Mouse (Mus musculus): ENCODE data around the gene Prkar1a. TPM values are rescaled to one million over a fixed set of nuclear protein-coding genes. Genes with fewer than 3 reads are reported as not detected.
"Not testable (repeated sequence)": the region's sequence is repeated elsewhere in the genome, so short reads cannot be mapped to it uniquely, and the experiment has no call there.

Gene Prkar1a
- total RNA-seq, 2 experiments from 2014 or later: 428 to 430 TPM

- no peak for DNase-seq (ENCODE audit: low spot score in 2 of 2)
Observed at GRCm38 (mm10) chr11:109641498-109642222, 7.5 kb upstream of the Prkar1a start.

GRCm38 (mm10) chr11:109648510-109648909, 695 bp upstream of the Prkar1a start:
- DNase-seq (ENCODE audit: low spot score in 2 of 2): no peak

GRCm38 (mm10) chr11:109649975-109650701, 933 bp downstream of the Prkar1a start:
- DNase-seq (ENCODE audit: low spot score in 2 of 2): peak; percentile 48 to 58

- DNase-seq (ENCODE audit: low spot score in 2 of 2): peak; percentile 72 to 84
Observed at GRCm38 (mm10) chr11:109650788-109651565, 1.8 kb downstream of the Prkar1a start.

GRCm38 (mm10) chr11:109651566-109652024, 2.4 kb downstream of the Prkar1a start:
- no peak for DNase-seq (ENCODE audit: low spot score in 2 of 2)

GRCm38 (mm10) chr11:109652505-109652904, 3.3 kb downstream of the Prkar1a start:
- DNase-seq (ENCODE audit: low spot score in 2 of 2): no peak

GRCm38 (mm10) chr11:109653201-109653600, 4.0 kb downstream of the Prkar1a start:
- DNase-seq (ENCODE audit: low spot score in 2 of 2): no peak

- DNase-seq (ENCODE audit: low spot score in 2 of 2): no peak
Observed at GRCm38 (mm10) chr11:109654581-109654980, 5.4 kb downstream of the Prkar1a start.

GRCm38 (mm10) chr11:109656232-109656631, 7.0 kb downstream of the Prkar1a start:
- no peak for DNase-seq (ENCODE audit: low spot score in 2 of 2)

GRCm38 (mm10) chr11:109660526-109660925, 11.3 kb downstream of the Prkar1a start:
- not testable (repeated sequence) for DNase-seq (ENCODE audit: low spot score in 2 of 2)

- no peak for DNase-seq (ENCODE audit: low spot score in 2 of 2)
Observed at GRCm38 (mm10) chr11:109664293-109664692, 15.1 kb downstream of the Prkar1a start.

GRCm38 (mm10) chr11:109665424-109665823, 16.2 kb downstream of the Prkar1a start:
- no peak for DNase-seq (ENCODE audit: low spot score in 2 of 2)

GRCm38 (mm10) chr11:109666411-109666810, 17.2 kb downstream of the Prkar1a start:
- DNase-seq (ENCODE audit: low spot score in 2 of 2): no peak

- DNase-seq (ENCODE audit: low spot score in 2 of 2): no peak
Observed at GRCm38 (mm10) chr11:109667371-109667770, 18.2 kb downstream of the Prkar1a start.

GRCm38 (mm10) chr11:109668115-109668725, 19.0 kb downstream of the Prkar1a start:
- DNase-seq (ENCODE audit: low spot score in 2 of 2): no peak

- DNase-seq (ENCODE audit: low spot score in 2 of 2): no peak
Observed at GRCm38 (mm10) chr11:109669149-109669708, 20.0 kb downstream of the Prkar1a start.

GRCm38 (mm10) chr11:109670026-109670916, 21.1 kb downstream of the Prkar1a start:
- no peak for DNase-seq (ENCODE audit: low spot score in 2 of 2)

- no peak for DNase-seq (ENCODE audit: low spot score in 2 of 2)
Observed at GRCm38 (mm10) chr11:109671136-109672020, 22.2 kb downstream of the Prkar1a start.

- no peak for DNase-seq (ENCODE audit: low spot score in 2 of 2)
Observed at GRCm38 (mm10) chr11:109672021-109672324, 22.8 kb downstream of the Prkar1a start.

All from adrenal gland, postnatal 4 days (tissue).